Mouse (Mus musculus) urinary bladder, adult 2 months (tissue): ENCODE results near the gene Osbpl5. TPM values are rescaled to one million over a fixed set of nuclear protein-coding genes. Genes with fewer than 3 reads are reported as not detected.

Experiments
- DNase-seq: peaks from one replicate; pipeline ENCODE4 v3.0.0; 2022; ENCODE audit warnings: low spot score
- polyA plus RNA-seq: library from polyadenylated mRNA; depleted of rRNA; stranded (reverse); fragments of >200 nt; gene quantifications from 2 replicates; pipeline ENCODE4 v1.2.3, GENCODE M21; 2012

Gene Osbpl5
- polyA plus RNA-seq, 1 experiment, result 67.2 TPM

DNA sequence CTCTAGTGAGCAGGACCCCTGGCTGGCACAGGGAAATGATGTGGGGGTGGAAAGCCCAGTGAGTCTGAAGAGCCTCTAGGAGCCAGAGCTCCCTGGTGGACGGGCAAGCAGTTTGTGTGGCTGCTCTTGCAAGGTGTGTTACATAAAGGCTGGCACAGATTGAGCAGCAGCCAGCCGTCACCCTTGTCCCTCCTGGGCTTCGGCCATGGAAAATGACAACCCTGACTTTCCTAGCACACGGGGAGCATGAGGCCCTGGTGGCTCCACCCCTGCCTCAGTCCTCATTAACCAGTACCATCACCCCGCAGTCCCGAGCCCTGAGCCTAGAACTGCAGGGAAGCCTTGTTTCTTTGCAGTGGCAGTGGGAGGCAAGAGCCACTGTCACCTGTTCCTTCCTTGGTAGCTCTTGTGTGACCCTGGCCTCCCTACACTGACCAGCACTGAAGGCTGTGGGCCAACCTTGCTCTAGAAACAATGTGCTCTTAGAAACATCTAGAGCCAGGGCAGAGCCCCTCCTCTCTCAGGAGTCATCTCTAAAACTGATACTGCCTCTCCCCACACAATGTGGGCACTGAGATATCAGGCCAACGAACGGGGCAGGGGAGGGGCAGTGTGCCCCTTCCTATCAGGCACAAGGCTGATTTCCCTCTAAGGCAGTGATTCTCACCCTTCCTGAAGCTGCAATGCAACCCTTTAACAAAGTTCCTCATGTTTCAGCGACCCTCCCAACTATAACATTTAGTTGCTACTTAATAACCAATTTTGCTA lies 1.2 kb downstream of the Osbpl5 start:
- DNase-seq, result no peak

DNA sequence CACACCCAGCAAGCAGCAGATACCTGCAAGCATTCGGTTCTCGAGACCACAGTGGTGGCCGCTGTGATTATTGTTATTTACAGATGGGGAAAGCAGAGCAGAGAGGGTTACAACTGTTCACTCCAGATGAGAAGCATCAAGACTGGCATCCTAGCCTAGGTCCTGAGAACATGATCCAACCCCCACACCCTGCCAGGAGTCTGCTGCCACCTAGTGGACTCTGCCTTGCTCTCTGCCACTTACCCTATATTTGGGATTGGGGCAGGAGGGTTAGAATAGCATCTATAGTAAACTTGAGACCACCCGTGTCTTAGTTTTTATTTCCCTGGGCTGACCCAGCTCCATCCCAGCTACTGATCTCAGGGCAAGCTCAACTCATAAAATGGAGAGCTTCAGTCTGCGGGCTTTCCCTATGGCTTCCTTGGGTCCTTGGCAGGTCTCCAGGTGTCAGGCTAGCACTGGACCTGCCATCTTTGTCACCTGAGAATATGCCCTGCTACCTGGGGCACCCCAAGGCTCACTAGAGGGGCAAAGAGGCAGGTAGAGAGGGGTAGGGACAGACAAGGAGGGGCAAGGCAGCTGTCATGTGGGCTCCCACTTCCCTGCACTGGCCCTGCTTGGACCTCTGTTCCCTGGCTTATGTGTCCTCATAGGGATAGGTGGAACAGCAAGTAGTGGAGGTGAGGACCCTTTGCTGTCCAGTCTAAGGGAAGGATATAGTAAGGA lies 2.6 kb downstream of the Osbpl5 start:
- DNase-seq, result no peak

DNA sequence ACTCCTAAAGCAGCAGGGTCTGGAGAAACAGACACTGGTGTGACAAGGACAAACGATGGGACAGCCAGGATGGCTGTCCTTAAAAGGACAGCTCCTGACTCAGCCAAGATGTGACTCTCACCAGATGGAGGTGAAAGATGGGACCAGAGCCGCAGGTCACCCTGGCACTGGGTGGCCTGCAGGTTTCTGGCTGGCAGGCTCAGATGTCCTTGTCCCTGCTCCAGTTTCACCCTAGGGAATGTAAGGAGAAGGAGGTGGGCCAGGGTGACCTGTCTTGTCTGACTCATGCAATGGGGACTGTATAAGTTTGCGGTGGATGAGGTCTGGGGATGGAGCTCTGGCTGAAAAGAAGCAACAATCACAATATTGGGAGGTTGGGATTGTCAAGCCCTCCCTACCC lies 4.2 kb downstream of the Osbpl5 start:
- DNase-seq, result no peak

DNA sequence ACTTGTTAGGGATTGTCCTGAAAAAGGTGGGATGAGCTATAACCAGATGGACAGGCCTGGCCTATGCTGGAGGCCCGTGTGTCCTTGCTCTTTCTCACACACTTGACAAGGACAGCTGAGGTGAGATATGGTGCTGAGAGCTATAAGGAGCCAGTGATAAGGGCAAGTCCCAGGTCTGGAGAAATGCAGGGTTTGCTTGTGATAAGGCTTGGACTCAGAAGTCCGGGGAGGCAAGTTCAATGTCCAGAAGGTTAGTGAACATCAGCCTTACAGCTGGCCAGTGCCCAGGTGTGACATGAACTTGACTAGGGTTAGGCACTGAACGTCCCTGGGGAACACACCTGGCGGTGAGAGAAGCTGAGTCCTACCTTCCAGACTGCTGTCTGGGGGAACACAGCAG lies 4.7 kb downstream of the Osbpl5 start:
- DNase-seq, result no peak

DNA sequence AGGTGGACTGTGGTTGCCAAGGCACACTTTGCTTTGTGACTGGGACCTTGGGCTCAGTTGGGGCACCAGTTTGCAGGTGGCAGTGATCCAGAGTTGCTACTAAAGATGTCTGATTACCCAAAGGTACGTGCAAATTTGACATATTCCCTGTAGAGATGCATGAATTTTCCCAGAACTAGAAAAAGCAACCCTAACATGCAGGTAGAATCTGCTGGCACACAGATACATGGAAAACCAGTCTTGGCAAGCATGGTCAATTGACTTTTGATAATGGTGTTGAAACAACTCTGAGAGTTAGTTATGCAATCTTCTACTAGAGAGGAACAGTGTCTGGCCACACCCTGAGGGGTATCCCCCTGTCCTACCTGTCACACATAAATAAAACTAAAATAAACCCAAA lies 5.4 kb downstream of the Osbpl5 start:
- DNase-seq, result no peak

DNA sequence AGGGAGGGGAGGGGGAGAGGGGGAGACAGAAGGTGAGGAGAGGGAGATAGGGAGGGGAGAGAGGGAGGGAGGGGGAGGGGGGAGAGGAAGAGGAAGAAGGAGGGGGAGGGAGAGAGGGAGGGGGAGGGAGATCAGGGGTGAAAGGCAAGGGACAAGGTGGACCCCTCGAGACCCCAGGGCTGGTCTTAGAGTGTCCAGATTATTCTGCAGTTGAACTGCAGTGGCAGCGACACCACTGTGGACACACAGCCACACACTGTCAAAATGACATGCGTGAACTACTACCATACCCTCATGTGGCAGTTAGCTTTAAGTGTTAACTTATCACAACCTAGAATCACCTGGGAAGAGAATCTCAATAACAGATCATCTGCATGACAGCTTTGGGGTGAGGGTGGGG lies 7.7 kb downstream of the Osbpl5 start:
- no peak for DNase-seq

DNA sequence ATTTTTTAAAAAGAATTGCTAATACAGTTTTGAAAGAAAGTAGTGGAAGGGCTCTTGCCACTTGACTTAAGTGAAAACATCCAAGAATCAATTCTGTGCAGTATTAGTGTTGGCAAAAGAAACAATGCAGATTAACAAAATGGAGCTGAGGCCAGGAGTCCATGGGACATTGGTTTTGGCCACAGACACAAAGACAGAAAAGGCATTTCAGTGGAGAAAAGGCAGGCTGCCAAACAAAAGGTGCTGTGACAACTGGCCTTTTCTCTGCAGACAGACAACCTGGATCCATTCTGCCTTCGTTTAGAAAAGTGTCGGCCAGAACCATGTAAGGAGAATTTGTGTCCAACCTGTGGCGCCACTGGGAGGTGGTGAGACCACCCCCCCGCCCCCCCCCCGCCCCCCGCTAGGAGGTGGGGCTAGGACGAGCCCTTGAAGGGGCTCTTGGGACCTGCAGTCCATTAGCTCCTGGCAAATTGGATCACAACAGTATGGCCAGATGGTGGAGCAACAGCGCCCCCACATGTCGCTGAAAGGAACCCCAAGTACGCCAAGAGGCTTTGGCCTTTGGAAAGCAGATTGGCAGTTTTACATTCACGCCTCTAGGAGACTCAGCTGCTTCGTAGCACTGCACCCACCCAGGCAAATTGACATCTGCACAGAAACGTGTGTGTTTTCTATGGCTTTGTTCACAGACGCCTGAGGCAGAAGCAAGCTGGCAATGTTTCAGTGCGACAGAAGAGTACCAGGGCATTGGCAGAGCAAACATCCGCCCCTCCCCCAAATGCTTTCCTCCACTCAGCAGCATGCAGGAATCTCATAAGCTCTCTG lies 8.5 kb downstream of the Osbpl5 start:
- DNase-seq, result peak; percentile 82

DNA sequence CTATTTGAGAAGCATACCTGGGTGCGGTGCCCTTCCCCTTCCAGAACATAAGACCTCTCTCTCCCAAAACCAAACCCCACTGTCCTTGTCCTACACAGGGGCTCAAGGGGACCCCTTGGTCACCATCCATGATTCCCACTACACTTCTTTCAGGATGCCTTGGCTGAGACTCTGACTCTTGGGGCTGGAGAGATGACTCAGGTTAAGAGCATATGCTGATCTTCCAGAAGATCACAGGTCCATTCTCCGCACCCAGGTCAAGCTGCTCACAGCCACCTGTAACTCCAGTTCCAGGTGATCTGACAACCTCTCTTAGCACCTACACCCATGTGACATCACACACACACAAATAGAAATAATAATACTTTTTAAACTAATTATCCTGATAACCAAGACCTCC lies 16.1 kb downstream of the Osbpl5 start:
- no peak for DNase-seq

DNA sequence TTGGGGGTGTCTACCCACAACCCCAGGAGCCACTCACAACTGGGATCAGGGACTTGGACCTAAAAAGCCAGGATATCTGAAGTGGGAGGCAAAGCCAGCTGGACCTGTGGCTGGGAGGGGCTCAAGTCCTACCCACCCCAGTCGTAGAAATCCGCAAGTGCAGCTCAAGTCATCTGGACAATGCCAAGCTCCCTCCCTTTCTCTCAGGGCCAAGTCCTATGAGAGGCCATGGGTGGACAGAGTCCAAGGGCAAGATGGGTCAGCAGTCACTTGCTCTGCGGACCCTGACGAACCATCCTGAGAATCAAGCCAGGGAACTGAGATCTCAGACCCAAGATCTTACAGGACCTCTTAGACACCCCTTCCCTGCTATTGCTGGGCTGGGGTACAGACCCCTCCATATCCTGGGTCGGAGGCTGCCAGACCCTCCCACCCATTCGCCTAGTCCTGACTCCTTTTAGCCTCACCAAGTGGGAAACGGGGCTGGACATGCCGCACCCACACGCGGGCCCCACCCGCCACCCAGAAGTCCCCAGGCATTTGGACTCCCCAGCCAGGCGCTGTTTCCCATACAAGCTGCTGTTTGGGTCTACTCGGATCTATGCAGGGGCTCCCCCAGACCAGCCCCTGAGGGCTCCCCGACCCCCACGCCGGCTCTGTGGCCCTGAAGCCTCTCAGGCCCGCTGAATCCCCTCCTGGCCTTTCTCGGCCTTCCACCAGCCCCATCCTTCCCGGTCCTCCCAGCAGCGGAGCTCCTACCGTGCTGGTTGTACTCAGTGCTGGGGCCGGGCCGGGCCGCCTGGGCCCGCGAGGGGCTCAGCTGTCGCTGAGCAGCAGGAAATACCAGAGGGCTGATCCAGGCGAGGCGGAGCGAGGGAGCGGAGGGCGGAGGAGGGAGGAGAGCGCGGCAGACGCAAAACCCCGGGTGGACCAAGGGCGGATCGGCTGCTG lies 17.0 kb downstream of the Osbpl5 start:
- DNase-seq, result peak; percentile 81

DNA sequence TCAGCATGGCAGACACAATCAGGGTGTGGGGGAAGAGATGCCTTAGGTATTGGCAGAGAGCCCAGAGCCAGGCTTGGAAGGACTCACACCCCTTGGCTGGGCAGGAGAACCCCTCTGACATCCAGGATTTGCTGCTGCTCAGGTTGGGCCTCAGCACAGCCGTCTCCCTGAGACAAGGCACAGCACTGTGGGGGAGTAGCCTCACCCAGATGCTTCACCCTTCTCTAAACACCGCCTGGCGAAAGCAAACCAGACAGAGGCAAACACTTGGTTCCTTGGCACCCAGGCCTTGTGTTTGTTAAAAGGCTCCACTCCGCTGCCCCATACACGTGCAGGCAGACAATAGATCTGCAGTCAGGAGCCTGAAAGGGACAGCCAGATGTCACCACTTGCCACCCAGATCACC lies 18.2 kb downstream of the Osbpl5 start:
- DNase-seq, result no peak

DNA sequence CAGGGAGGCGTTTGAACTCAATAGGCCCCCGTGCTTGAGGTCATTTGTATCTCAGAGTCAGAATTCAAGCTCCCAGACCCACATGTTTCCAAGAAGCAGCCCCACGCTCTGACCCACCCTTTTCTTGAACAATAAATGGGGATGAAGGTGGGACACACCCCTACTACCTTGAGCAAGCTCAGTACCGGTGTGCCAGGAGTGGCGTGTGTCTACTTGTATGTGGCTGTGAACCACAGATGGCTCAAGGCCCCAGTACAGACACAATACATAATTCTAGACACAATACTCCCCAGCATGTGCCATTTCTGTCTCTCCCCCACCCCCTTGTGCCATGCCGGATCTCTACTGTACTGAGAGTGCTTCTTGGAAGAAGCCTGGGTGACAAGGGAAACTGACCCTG lies 18.6 kb downstream of the Osbpl5 start:
- no peak for DNase-seq

DNA sequence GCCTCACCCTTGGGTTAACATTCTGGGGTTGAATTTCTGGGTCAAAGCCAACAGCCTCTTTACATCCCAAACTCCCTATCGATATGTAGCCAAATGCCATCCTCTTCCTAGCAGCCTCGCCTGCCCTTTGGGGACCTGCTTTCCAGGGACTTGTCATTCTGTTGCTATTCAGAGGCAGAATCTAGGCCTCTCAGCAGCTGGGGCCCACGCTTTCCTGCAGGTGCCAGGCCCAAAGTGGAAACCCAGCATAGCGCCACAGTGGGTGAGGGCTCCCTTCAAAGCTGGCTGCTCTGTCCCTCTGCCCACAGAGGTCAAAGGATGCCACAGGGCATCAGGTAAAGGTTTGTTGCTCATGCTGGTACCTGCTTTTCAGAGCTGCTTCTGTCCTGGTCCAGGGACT lies 23.0 kb downstream of the Osbpl5 start:
- DNase-seq, result no peak

DNA sequence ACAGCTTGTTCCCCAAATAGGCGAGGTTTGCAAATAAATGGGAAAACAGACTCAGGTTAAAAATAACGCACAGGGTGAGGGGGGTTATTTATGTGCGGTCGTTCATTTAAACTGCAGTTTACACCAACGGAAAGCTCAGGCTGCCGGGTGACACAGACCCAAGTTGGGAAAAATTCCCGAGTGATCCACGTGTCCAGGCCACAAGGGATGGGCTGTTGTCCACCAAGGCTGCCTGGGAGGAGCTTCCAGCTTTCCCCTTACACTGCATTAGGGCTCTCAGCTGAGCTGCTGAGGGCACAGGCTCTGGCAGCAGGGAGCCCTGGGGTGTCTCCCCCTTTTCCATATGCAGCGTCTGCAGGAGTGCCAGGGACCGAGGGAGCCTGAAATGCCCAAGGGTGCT lies 26.9 kb downstream of the Osbpl5 start:
- no peak for DNase-seq

DNA sequence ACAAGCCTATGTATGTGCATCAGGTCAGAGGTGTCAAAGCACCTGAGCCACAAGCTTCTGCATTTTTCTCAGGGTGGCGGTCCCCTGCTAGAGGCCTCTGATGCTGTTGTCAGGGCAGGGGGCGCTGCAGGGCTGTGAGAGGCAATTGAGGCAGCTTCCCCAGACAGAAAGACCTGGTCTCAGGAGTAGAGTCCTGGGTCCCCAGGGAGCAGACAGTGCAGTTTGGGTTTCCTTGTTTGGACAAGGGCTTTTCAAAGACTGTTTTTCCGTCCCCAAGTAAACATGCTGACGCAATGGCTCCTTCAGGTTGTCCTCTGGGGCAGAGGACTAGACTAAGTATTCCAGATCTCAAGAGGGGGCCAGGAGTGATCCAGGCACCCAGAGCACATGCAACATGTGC lies 30.4 kb downstream of the Osbpl5 start:
- DNase-seq, result no peak

DNA sequence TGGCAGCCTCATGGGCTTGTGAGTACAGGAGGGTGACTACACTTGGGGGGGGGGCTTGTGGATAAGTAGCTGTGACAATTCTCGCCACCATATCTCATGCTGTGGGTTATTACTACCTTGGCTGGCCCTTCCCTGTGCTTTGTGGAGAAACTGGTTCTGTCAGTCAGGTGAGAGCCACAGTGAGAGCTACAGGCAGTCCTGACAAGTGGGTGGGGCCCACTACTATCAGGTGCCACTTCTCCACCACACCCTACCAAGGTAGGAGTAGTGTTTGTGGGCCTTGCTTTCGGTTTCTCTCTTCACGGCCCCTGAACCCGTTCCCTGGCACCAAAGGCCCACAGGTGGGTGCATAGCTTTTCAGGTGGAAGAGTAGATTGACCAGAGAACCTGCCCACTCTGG lies 32.9 kb downstream of the Osbpl5 start:
- DNase-seq, result no peak

DNA sequence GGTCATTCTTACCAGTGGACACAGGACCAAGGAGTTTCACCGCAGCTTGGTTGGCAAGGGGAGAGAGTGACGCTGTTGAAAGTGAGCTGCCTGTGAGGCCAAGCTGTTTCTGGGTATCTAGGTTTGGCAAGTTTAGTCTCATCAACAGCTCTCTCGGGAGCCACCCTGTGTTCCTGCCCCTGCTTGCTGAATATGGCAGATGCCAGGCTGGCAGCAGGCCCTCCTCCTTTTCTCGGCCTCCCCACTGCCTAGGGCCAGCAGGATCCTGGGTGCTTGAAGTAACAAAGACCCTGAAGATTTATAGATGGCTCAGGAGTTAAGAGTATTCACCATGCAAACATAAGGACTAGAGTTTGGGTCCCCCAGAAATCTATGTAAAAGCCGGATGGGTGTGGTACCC lies 34.1 kb downstream of the Osbpl5 start:
- DNase-seq, result no peak

DNA sequence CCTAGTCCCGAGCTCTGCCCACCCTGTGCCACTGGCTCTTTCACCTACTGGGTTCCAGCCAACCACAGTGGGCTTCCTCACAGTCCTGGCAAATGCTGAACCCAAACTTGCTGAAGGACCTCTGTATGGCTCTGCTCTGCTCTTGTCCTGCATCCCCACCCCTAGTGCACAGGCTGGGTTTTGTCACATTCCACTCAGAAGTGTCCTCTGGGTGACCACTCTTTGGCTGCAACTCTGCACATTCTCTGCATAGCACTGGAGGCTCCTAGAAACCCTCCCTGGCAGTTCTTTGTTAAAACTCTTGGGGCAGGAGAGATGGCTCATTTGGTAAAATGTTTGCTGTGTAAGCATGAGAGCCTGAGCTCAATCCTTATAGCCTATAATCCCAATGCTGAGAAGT lies 39.0 kb downstream of the Osbpl5 start:
- DNase-seq, result no peak

DNA sequence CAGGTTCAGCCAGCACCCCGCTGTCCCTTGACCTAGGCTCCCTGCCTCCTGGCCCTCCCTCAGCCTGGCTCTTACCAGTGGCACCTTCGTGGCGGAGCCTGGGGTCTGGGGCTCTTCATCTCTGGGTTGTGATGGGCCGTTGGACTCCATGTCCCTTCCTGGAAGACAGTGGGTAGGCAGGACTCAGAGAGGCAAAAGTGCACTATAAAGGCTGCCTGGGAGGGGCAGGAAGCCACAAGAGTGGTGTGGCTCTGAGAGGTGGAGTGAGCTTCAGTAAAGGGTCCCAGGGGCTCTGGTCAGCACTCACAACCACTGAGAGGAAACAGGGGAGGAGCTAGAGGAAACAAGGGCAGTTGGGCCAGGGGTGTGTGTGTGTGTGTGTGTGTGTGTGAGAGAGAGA lies 43.4 kb downstream of the Osbpl5 start:
- no peak for DNase-seq

DNA sequence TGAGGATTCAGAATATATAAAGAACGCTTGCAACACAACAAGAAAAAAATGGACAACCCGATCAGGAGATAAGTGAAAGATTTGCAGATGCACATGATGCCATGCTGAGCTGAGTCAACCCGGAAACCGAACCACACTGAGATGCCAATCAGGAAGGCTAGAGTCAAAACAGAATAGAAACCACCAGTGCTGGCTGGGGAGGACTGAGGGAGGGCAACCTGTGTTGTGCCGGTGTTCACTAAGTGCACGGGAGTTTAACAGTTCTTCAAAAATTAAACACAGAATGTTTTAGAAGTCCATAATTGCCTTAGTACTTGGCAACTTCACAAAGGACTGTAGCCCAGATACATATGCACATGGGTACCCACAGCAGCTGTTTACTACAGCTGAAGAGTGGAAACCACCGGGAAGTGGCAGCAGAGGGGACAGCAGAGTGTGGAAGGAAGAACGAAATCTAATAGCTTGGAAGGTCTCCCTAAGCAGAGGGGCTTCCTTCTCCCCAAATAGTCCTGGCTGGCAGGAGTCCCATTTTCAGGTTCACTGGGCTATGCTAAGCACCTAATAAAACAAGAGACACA lies 43.9 kb downstream of the Osbpl5 start:
- DNase-seq, result no peak

DNA sequence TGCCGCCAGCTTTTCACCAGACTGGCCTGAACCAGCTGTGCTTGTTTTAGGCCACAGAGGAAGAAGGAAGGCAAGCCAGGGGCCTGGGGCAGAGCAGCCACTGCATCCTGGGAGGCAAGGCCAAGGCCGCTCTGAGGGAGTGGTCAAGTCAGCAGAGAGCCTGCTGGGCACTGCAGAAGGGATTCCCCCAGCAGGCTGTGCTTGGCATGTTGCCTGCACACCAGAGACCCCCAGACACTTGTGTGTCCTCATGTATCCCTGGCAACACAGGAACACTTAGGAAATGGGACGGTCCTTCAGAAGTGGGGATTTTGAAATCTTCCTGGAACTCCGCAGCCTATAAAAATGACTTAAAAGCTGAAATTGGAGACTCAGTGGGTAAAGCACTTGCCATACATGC lies 44.8 kb downstream of the Osbpl5 start:
- no peak for DNase-seq

DNA sequence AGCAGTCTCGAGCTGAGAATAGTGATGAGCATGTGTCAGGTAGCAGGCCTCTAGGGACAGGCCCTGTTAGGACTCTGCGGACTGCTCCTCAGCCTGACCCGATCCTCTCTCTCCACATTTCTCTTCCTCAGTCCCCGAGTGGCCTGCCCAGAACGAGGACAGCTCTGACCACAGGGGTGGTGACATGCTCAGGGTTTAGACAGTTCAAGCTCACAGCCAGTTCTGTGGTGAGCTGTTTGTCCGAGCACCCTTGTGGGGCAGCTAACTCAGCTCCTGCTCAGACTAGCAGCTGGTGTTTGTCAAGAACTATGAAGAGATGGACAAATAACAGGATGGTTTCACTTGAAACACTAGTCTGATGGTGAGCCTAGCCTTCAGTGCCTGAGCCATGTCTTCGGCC lies 45.4 kb downstream of the Osbpl5 start:
- no peak for DNase-seq
